Mouse (Mus musculus) lung, postnatal 4 days (tissue): ENCODE measurements around the gene Dixdc1.

ENCODE experiments used
- DNase-seq, 2 experiments: peaks; one replicate each; pipeline ENCODE4 v3.0.0; 2021

Gene Dixdc1

DNA sequence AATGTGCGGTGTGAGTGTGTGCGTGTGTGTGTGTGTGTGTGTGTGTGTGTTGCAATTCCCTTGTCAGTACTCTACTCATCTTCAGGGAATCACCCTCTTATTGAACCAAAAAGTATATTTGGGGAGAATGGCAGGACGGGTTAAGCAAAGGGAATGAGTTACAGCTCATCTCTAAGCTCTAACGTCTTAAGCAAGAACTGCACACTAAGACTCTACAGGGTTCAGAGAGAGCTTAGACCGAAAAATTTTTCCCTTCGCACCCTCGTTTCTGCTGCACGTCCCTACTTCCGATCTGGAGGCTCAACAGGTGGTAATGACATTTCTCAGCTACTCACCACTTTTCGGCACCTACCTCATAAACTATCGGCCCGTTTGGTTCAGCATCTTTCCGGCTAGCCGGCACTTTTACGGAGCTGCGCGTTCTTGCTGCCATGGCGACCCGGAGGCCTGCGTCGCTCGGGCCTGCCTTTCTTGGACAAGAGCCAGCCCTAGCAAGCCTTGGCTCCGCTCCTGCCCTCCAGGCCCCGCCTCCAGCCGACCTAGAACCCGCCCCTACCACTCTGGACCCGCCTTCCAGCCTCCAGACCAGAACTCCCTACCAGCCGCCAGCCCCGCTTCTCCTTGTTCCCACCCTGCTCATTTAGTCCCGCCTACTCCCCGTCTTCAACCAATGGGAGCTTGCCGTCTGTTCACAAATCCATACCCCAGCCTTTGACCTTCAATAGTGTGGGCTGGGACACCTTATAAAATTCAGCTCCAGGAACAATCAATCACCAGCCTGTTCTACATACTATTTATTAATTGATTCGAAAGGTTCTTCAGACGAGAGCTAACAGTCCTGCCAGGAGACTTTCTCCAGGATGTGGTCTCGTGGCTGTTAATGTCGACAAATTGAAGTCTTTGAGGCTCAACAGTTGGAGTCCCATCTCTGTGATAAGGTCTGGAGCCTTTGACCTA is at the start of gene Dixdc1:
Gene Dixdc1 (minus strand): TSS at position 604 of the 957 bp plus-strand sequence.
- peak; percentile 96 to 97 for DNase-seq

DNA sequence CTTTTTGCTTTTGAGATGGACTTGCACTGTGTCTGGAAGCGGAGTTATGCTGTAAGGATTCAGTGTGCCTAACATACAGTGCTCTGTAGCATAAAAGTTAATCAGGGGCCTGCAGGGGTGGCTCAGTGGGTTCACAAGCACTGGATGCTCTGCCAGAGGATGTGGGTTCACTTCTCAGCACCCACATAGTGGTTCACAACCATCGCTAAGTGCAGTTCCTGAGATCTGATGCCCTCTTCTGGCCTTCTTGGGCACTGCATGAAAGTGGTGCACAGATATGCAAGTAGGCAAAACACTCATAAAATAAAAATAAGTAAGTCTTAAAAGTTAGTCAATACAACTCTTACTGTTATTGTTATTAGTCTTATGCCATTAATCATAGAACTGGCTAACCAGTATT is 42.8 kb upstream of the Dixdc1 start:
- peak in 1 of 2 experiments; percentile 40 for DNase-seq

DNA sequence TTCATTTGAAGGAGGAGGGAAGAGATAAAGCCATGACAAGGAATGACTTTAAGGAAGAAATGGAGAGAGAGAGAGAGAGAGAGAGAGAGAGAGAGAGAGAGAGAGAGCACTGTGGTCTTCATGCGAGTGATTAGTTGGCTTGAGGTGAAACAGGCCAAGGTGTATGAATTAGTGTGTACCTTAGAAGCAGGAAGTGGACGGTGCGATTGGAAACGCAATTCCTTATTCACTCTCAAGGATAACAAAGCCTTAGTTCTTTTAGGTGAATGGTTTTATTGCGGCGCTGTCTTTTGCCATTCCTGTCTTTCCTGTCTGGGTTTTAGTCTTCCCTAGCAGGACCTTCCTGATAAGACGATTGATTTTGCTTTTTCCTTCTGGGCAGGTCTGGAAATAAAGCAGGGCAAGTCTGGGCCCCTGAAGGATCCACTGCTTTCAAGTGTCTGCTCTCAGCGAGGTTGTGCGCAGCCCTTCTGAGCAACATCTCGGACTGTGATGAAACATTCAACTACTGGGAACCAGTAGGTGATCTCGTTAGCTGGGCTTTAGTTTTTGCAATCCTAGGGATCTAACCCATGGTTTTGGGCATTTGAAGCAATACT is 36.9 kb upstream of the Dixdc1 start:
- no peak for DNase-seq

DNA sequence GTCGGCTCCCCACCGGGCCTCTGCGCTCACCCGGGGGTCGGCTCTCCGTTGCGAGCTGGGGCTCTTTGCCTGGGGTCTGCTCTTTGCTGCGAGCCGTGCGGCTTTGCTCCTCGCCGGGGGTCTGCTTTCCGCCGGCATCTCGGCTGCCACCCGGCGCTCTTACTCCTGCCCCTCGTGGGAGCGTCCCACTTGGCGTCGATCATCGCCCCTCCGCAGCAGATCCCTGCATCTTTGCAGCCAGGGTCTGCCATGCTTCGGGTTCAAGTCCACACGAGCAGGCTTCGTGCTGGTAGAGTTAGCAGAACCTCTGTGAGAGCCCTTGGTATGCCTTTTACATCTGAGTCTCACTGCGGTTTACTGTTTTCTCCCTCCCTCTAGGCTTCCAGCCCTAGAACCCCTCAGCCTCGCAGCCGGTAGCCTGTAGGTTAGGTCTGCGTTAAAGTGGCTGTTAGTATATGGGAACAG is 36.4 kb upstream of the Dixdc1 start:
- DNase-seq = peak in 1 of 2 experiments; percentile 18

DNA sequence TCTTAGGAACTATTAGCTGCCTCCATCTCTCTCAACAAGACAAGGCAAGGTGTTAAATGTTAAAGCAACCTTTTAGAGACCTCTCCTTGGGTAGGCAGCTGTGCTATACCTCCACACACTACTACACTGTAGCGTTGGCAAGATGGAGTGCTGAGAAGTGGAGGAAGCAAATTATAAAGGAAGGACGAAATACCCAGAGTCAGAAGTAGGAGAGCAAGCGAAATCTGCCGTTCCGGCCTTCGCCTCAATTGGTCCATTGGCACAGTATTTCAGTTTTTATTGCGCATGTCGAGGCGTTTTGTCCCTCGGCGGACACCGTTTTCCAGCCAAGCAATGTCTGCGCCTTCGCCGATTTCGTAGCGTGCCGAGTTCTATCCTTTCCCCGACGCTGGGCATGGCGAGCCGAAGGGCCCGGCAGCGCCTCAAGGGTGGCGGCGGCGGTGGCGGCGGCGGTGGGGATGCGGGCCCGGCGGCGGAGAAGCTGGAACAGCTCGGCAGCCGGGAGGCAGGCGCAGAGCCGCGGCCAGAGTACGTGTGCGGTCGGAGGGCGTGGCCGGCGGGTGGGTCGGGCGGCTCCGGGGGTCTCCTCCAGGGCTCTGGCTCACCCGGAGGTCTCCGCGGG is 35.8 kb upstream of the Dixdc1 start, which contains the start of the genes Alg9 and 1110032A03Rik:
Gene Alg9 (plus strand): TSS at position 29 of the 622 bp plus-strand sequence.
Gene 1110032A03Rik (minus strand): TSS at position 530 of the 622 bp plus-strand sequence.
- DNase-seq = peak; percentile 91 to 93

DNA sequence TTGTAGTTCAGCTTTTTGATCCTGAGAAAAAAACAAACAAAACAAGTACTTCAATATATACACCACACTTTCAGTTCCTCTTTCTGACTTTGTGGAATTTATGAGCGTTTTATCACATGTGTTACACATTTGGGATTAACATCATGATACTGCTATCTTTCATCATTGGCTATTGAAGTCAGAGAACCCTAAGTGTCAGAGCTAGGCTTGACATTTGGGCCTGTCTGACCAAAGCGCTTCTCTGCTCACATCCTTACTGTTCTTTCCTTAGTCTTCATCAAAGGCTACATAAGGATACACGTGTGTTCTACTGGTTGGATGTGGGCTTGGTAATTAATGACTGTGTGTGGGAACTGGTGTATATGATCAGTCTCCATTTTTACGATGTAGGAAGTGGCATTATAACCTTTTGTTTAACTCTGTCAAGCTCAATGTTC is 34.7 kb upstream of the Dixdc1 start:
- no peak for DNase-seq

DNA sequence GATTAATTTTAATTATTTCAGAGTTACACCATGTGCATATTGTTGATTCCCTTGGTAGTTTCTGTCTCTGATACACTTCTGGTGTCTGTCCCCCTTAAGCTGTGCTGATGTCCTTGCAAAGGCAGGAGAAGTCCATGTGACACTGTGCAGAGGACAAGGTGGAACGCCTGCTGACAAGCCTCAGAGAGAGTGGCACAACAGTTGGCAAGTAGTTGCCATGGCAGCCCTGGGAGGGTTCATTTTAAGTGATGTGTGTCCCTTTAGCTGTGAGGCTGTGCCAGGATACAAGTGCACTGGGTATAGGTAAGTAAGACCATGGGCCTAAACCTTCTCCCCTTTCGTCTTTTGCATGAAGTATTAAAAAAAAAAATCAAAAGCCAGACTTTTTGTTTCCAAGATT is 30.7 kb upstream of the Dixdc1 start:
- no peak for DNase-seq

DNA sequence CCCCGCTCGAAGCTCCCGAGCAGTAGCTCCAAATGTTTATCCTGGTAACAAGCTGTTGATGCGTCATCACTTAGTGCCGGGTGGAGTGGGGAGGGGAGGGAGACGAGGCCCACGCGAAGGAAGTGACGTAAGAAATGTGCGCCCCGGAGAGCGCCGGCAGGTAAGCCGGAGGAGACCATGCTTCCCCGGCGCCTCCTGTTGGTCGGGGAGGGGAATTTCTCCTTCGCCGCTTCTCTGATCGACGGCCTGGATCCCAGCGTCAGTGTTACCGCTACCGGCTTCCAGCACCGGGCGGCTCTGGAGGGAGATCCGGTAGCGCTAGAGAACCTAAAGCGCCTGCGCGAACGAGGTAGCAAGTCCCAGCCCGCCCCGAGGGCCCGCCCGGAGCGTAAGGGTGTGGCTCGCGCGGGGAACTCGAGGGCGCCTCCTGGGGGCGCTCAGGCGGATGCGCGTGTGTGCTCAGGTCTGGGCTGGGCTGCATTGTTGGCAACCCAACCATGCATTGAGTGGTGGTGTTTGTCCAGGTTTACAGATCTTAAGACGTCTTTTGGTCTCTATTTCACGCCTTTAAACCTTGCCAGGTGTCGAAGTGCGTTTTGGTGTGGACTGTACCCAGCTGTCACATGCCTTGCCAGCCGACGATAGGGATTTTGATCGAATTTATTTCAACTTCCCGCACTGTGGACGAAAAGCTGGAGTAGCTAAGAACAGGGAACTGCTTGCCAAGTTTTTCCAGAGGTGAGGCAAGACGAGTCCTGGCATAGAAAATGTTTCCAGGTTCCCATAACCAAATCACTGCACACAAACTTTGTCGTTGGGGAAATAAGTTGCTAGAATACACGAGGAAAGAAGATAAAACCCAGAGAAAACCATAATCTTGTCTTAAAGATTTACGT is 29.0 kb upstream of the Dixdc1 start, which contains the start of gene Fdxacb1:
Gene Fdxacb1 (plus strand): TSS at position 130 of the 896 bp plus-strand sequence.
- peak; percentile 97 to 98 for DNase-seq

DNA sequence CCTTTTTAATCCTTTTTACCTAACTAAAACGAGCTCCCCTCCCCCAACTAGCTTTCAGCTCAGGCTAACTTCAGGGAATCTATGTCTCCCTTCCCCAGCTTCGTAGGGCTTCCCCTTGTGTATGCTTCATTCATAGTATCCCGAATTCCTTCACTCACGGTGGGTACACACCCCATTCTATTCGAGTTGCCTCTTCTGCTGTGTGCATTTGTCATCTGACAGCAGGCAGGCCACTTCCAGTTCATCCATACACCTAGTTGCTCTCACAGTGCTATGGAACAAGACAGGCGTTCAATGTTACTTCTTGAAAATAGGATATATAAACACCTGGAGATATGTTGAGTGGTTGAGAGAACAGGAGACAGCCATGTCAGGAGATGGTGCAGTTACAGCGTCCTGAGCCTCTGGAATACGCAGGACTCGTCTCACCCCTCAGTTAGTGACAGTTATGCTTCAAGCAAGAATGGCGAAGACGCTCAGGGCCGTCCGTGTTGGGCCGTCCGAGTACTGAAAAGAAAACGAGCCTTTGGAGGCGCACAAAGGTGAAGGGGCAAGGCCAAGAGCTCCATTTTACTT is 28.3 kb upstream of the Dixdc1 start:
- DNase-seq = no peak

DNA sequence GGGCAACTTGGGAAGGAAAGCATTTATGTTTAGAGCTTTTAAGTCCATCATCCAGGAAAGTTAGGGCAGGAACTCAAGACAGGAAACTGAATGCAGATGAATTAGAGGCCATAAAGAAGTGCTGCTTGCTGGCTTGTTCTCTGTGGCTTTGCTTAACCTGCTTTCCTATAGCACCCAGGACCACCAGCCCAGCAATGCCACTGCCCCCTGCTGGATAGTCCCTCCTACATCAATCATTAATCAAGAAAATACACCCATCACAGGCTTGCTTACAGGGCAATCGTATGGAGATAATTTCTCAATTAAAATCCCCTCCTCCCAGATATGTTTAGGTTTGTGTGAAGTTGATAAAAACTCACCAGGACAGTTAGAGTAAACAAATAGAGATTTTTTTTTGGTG is 24.0 kb upstream of the Dixdc1 start:
- peak in 1 of 2 experiments; percentile 35 for DNase-seq

DNA sequence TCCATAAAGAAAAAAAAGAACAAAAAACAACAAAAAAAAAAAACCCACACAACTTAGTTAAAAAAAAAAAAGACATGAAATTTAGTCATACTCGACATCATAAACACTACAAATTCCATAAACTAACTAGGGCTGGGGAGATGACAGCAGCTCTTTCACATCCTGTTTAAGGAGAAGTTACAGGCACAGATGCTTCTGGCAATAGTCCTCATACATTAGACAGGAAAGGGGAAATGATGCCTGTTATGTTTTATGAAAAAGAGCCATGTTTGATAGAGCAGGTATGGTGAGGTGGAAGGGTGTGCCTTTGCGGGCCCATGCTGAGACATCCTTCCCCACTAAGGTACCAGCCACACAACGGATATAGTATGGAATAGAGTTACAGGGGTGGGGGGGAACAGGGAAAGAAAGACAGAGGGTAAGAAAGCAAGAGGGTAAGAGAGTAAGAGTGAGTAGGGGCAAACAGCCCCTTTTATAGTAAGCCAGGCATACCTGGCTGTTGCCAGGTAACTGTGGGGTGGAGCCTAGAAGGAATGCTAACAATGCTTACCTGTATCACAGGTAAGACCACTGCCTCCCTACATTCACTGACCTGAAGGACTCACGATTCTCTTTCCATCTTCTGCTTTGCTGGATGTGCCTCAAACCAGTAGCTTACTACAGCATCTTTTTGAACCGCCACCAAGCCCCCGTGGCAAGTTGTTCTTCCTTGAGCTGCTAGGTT is 22.4 kb upstream of the Dixdc1 start:
- DNase-seq = no peak

DNA sequence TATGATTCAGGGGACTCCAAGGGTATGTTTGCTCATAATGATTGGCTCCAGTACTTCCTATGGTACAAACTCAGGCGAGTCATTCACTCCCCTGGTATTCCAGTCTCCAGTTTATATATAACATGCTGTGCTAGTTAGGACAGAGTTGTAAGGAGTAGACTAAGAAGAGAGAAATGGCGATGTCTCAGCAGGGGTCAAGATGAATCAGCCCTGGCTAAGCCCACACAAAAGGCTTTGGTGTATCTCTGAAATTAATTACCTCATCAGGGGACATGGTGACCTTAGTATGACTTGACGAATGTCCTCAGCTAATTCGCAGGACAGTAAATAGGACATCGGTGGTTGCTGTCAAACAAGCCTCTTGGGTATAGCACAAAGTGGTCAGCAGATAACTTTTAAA is 17.4 kb upstream of the Dixdc1 start:
- DNase-seq = no peak

DNA sequence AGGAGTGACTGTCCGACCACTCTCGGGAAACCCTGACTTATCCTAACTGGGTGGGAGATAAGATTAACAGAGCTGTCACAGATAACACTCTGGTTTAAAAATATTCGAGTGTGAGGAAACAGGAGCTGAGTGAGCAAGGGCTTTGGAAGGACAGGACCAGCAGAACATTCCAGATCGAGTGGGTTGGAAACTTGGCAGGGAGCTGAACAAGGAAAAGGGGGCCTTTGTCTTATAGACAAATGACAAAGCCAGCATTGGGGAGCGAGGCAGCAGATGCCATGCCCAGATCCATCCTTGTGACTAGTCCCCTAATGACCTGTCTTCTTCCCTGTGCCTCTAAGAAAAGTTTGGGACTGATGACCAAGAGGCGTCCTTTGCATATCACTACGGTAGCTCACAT is 14.6 kb upstream of the Dixdc1 start:
- no peak for DNase-seq

DNA sequence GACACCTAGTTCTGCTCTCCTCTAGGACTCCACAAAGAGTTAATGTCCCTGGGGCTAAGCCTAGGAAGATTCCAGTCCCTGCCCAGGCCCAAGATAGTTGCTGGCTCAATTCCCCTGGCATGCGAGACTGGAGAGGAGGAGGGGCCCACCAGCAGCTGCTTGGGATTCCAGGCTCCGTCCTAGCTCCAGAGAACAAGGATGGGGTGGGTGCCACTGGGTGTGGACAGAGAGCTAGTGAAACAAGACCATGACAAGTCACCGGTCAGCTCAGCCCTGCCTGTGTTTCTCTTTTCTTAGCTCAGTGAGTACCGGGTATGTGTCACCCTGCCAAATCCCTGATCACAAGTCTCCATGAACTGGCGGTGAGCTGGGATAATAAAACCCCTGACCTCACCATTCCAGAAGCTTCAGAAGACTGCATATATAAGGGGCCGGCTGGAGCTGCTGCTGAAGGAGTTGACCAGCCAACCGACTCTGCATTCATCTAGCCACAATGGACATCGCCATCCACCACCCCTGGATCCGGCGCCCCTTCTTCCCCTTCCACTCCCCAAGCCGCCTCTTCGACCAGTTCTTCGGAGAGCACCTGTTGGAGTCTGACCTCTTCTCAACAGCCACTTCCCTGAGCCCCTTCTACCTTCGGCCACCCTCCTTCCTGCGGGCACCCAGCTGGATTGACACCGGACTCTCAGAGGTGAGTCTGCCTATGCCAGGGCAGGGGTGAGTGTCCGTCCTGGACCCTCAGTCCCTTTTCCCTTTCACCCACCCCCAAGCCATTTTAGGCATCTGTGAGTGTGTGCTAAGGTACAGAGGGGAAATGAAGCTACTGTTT is 13.7 kb upstream of the Dixdc1 start:
- peak; percentile 83 to 93 for DNase-seq

DNA sequence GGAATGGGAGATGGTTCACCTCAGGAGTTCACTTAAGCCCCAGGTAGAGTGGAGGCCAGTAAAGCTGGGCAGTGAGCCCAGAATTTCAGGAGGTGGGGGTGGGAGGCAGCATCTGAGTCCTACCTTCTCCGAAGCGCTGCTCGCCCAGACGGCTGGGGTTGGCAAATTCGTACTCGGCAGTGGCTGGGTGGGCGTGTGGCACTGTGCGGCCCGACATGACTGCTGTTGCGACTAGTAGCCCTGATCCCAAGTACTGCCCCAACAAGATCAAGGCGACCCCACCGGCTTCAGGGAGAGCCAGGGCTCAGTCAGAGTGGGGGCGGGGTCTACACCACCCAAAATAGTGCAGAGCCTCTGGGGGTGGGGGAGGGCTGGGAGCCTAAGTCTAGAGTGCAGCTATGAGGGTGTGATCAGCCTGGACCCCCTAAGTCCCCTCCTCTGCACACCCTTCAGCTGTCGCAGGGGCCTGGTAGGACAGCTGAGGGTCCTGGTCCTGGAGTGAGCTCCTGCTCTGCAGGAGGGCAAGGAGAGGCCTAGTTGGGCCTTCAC is 12.8 kb upstream of the Dixdc1 start, which contains the start of gene Hspb2:
Gene Hspb2 (minus strand): TSS at position 301 of the 549 bp plus-strand sequence.
- DNase-seq = peak; percentile 51 to 64

DNA sequence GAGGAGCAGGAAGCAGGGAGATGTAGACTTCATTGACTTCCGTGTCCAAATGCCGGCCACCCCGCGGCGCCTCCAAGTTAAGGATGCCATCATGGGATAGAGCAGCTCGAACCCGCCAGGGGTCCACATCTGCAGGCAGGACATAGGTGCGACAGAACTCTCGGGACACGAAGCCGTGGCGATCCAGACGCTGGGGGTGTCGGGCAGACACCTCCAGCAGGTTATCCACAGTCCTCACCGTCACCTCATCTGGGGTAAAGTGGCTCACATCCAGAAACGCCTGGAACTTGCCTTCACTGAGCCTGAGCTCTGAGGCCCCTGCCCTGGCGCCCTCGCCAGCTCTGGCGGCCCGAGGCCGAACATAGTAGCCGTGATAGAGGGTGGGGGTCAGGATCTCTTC is 12.0 kb upstream of the Dixdc1 start, which contains the start of gene Cryab:
Gene Cryab (plus strand): TSS at position 3 of the 400 bp plus-strand sequence.
- peak in 1 of 2 experiments; percentile 29 for DNase-seq

DNA sequence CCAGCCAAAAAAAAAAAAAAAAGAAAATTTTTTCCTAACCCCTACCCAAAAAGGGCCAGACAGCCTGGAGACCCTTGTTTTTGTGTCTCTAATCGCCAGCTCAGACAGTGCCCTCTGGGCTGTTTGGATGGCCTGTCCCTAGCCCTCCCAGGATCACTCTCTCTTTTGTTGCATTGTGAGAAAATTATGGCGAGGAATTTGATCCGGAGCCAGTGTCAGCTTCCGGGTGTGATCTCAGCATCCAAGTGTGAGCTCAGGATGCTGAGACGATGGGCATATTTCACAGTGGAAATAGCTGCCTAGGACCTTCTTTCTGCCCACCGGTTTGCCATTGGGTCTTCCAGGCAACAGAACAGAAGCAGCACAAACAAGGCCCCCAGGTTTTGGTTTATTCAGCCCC is 11.4 kb upstream of the Dixdc1 start:
- no peak for DNase-seq

DNA sequence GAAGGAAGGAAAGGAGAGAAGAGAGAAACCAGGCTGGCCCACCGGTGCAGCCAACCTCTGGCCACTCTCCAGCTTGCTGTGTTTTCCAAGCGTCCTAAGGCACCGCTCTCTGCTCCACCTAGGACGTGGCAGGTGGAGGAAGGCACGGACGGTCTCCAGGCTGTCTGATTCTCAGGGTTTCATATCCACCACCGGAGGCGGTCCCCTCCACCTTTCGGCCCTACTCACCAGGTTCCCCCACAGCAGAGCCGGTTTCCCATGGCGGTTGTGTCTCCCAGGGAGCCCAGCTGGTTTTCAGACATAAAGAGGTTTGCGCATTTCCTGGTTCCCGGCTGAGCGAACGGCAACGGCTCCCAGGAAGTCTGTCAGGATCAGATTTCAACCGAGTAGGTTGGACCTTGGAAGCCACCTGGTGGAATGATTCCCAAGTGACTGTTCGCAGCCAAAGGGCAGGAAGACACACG is 6.9 kb upstream of the Dixdc1 start, which contains the start of gene 2310030G06Rik:
Gene 2310030G06Rik (minus strand): TSS at position 323 of the 464 bp plus-strand sequence.
- peak; percentile 67 to 74 for DNase-seq

DNA sequence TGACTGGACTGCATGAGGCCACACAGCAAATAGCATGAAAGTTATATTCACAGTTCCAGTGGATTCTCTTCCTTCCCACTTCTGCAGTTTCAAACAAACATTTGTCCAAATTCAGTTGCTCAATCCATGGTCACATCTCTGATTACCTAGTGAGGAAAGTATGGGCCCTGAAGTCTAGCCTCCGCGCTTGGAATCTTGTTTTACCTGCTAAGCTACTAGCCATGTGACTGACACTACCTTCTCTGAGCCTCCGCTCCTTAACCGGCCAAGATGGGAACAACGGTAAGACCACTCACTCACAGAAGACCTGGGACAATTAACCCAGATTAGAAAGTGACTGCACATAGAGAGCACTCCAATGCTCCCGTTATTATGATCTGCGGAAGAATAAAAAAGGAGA is 6.5 kb upstream of the Dixdc1 start:
- DNase-seq = peak; percentile 38 to 42
